Mouse (Mus musculus) MEL (cell line): ENCODE results near the gene Rp2. TPM values are rescaled to one million over a fixed set of nuclear protein-coding genes. Genes with fewer than 3 reads are reported as not detected.

Experiments used
- DNase-seq: peaks from one replicate; pipeline ENCODE4 v3.0.0; 2011; ENCODE audit warnings: low read depth, low spot score
- H3K27ac ChIP-seq: 2 replicates; pipeline ENCODE4 v1.5.1; 2012; ENCODE audit warnings: low read depth, mild to moderate bottlenecking, control low read depth, low read length, moderate library complexity; ENCODE audit not compliant: control insufficient read depth
- H3K27me3 ChIP-seq, 2 experiments: fragments of 150-350 bp in 1 of 2; sonication (generic) in 1 of 2; 2 replicates each; pipeline ENCODE4 v1.6.1; 2012; ENCODE audit warnings: low read length in 2 of 2, mild to moderate bottlenecking in 2 of 2, improper control_type of control experiment in 1 of 2, moderate library complexity in 1 of 2; ENCODE audit not compliant: insufficient read depth in 2 of 2, control insufficient read depth in 1 of 2
- H3K36me3 ChIP-seq, 2 experiments: 2 replicates each; pipeline ENCODE4 v1.6.1; 2012 to 2014; ENCODE audit warnings: low read length in 2 of 2, improper control_type of control experiment in 1 of 2, inconsistent platforms in 1 of 2, mild to moderate bottlenecking in 1 of 2; ENCODE audit not compliant: insufficient read depth in 2 of 2, control insufficient read depth in 1 of 2
- H3K4me1 ChIP-seq, 2 experiments: fragments of 150-350 bp in 1 of 2; sonication (generic) in 1 of 2; 2 replicates each; pipeline ENCODE4 v1.6.1; 2012; ENCODE audit warnings: low read length in 2 of 2, improper control_type of control experiment in 1 of 2, mild to moderate bottlenecking in 1 of 2; ENCODE audit not compliant: insufficient read depth in 2 of 2, control insufficient read depth in 1 of 2
- H3K4me3 ChIP-seq, 2 experiments: fragments of 150-350 bp in 1 of 2; sonication (generic) in 1 of 2; 2 replicates each; pipeline ENCODE4 v1.5.1; 2012; ENCODE audit warnings: low read depth in 2 of 2, low read length in 2 of 2, mild to moderate bottlenecking in 2 of 2, moderate library complexity in 2 of 2, control low read depth in 1 of 2, improper control_type of control experiment in 1 of 2; ENCODE audit not compliant: control insufficient read depth in 1 of 2, insufficient read depth in 1 of 2
- H3K79me2 ChIP-seq: 2 replicates; pipeline ENCODE4 v1.6.1; 2012; ENCODE audit warnings: mild to moderate bottlenecking, low read length, moderate library complexity; ENCODE audit not compliant: control insufficient read depth, poor library complexity, insufficient read depth
- H3K9ac ChIP-seq: 2 replicates; pipeline ENCODE4 v1.6.1; 2012; ENCODE audit warnings: low read depth, mild to moderate bottlenecking, control low read depth, low read length, moderate library complexity; ENCODE audit not compliant: control insufficient read depth, poor library complexity, severe bottlenecking
- H3K9me3 ChIP-seq: fragments of 150-350 bp; sonication (generic); replicated peaks from 2 replicates; pipeline ENCODE4 v1.6.1; 2012; ENCODE audit warnings: mild to moderate bottlenecking, low read length, improper control_type of control experiment, moderate library complexity; ENCODE audit not compliant: insufficient read depth
- CTCF ChIP-seq, 3 experiments: IDR thresholded peaks in 2 of 3; conservative IDR thresholded peaks in 1 of 3; 2 replicates each; pipeline ENCODE4 v1.5.1; 2011 to 2012; ENCODE audit warnings: low read length in 3 of 3, low read depth in 2 of 3, mild to moderate bottlenecking in 2 of 3, improper control_type of control experiment in 1 of 3, inconsistent platforms in 1 of 3, mixed read lengths in 1 of 3, moderate library complexity in 1 of 3; ENCODE audit not compliant: control insufficient read depth in 1 of 3, insufficient read depth in 1 of 3, poor library complexity in 1 of 3, severe bottlenecking in 1 of 3
- GABPA ChIP-seq: IDR thresholded peaks from 2 replicates; pipeline ENCODE4 v1.6.1; 2012; ENCODE audit warnings: low read depth, mild to moderate bottlenecking, inconsistent platforms, low read length, improper control_type of control experiment, moderate library complexity
- GATA1 ChIP-seq: IDR thresholded peaks from 2 replicates; pipeline ENCODE4 v1.6.1; 2011; ENCODE audit warnings: low read depth, low read length, improper control_type of control experiment
- JUND ChIP-seq: IDR thresholded peaks from 2 replicates; pipeline ENCODE4 v1.6.1; 2011; ENCODE audit warnings: low read depth, mild to moderate bottlenecking, improper control_type of control experiment, low read length
- NELFE ChIP-seq: IDR thresholded peaks from 2 replicates; pipeline ENCODE4 v1.6.1; 2011; ENCODE audit warnings: low read depth, low read length, improper control_type of control experiment
- RAD21 ChIP-seq: IDR thresholded peaks from 2 replicates; pipeline ENCODE4 v1.6.1; 2011; ENCODE audit warnings: mild to moderate bottlenecking, low read depth, low read length, improper control_type of control experiment
- SIN3A ChIP-seq: IDR thresholded peaks from 2 replicates; pipeline ENCODE4 v1.6.1; 2012; ENCODE audit warnings: low read length, improper control_type of control experiment, inconsistent platforms
- SMC3 ChIP-seq: IDR thresholded peaks from 2 replicates; pipeline ENCODE4 v1.6.1; 2011; ENCODE audit warnings: low read depth, low read length, improper control_type of control experiment
- TAL1 ChIP-seq: IDR thresholded peaks from 2 replicates; pipeline ENCODE4 v1.6.1; 2012; ENCODE audit warnings: mild to moderate bottlenecking, inconsistent platforms, low read length, moderate library complexity, mixed read lengths
- ZC3H11A ChIP-seq: IDR thresholded peaks from 2 replicates; pipeline ENCODE4 v1.6.1; 2012; ENCODE audit warnings: low read depth, mild to moderate bottlenecking, inconsistent platforms, low read length, improper control_type of control experiment
- polyA plus RNA-seq, 2 experiments: library from polyadenylated mRNA; stranded (reverse) in 1 of 2; unstranded in 1 of 2; fragments of >175 nt in 1 of 2; fragments of >200 nt in 1 of 2; gene quantifications; 2 replicates each; pipeline versions ENCODE4 v1.2.1 to v1.2.4; 2012; ENCODE audit warnings: low replicate concordance in 2 of 2, low read depth in 1 of 2; ENCODE audit not compliant: insufficient read length in 2 of 2, insufficient read depth in 1 of 2, missing spikeins in 1 of 2
- total RNA-seq: library from RNA; depleted of rRNA; stranded (reverse); fragments of 300-350 nt; gene quantifications from 2 replicates; pipeline ENCODE4 v1.2.3, GENCODE M21; 2012

The Rp2 gene
- total and polyA plus RNA-seq, 3 experiments = 10.0 to 16.8 TPM; not detected in 1

DNA sequence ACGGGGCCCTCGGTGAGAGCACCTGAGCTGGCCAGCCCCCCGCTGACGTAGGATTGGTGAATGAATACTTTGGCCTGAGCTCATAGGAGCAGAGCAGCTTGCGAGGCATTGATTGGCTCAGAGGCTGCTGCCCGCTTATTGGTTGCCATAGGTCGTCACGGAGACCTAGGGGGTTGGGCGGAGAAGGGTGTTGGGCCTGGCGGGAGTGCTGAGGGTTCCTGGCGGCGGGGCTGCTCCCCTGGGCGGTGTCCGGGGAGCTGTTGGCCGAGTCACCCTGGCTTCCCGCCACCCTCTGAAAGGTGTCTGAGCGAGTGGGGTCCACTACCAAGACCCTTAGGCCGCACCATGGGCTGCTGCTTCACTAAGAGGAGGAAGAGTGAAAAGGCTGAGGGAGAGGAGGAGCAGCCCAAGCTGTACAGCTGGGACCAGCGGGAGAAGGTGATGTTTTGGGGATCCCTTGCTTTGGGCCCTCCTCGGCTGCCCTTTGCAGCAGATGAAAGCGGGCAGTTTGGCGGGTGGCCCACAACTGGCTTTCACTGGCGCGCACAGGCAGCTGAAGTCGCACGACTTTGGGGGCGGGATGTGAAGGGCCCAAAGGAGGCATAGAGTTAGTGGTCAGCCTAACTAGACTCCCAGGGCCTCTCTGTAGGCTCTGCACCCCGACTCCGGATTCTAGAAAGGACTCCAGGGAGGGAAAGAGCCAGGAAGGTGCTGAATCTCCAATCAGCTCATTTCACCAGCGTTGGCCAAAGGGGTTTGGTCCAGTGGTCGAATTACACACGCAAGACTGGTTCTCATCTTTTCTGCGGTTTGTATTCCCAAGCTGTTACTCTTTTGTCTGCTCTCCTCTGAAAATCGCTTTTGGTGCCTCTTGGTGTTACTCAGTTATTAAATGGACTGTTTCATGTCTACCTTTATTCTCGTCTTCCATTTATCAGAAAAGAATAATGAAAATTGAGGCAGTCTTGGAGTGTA is at the start of gene Rp2 (continued):
- TF ChIP-seq SIN3A (peak; percentile 48; the same call in 1 of the 2 replicates), GATA1 (no peak), RAD21 (no peak), GABPA (no peak)

DNA sequence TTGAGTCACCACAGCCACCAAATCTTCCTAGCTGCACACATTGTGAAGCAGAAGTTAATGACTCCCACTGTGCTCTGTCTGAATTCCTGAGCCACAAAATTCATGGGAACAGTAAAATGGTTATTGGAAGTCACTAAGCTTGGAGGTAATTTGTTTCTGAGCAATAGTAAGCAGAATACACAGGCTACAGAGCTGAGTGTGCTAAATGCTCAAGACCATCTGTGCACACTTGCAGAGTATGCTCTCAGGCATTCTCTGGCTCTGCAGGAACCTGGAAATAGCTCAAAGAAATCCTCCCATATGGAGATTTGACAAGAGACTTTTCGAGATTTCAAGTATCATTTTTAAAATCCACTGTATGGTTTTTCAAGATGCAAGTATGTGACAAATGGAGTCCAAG is 31.5 kb upstream of the Rp2 start:
- Histone ChIP-seq H3K79me2 (no peaks in the 10 kb centered on the region), H3K4me1 (no peaks in the 10 kb centered on the region), H3K9ac (no peak overlapping the region), H3K9me3 (no peaks in the 10 kb centered on the region), H3K27ac (no peak overlapping the region), H3K36me3 (no peaks in the 10 kb centered on the region; a peak in 1 of 4 replicates), H3K27me3 (no peaks in the 10 kb centered on the region; a peak in 1 of 4 replicates), H3K4me3 (no peak overlapping the region)
- no peak for TF ChIP-seq JUND
- TF ChIP-seq NELFE = no peak
- TF ChIP-seq TAL1 = no peak
- TF ChIP-seq CTCF (IDR thresholded peaks at IDR 0.05 in 2 of 3, conservative IDR thresholded peaks at IDR 0.05 in 1 of 3; ENCODE audit: control insufficient read depth in 1 of 3, insufficient read depth in 1 of 3, low read depth in 2 of 3, low read length in 3 of 3, poor library complexity in 1 of 3, severe bottlenecking in 1 of 3) = no peak
- TF ChIP-seq GATA1 = no peak
- DNase-seq = no peak

DNA sequence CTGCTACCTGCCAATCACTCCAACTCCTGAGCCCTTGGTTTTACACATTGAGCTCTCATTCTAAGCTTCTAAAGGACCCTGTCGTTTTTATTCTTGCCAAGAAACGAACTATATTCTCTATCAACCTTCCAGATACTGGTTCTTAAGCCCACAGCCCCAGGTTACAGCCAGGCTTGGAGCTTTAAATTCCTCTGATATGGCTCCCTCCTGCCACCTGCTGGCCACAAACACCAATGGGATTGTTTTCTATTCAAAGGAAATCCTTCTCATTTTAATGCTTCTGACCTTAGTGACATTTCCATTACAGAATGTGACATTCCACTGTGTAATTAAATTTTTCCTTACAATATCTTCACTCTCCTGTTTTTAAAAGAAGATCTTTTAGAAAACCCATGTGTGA is 28.6 kb upstream of the Rp2 start:
- H3K9ac ChIP-seq = no peak overlapping the region
- no peak overlapping the region for H3K4me3 ChIP-seq
- no peaks in the 10 kb centered on the region; a peak in 1 of 4 replicates for H3K27me3 ChIP-seq
- H3K79me2 ChIP-seq = no peaks in the 10 kb centered on the region
- TF ChIP-seq RAD21 = peak; percentile 95
- TF ChIP-seq ZC3H11A = peak; percentile 90
- TF ChIP-seq CTCF (IDR thresholded peaks at IDR 0.05 in 2 of 3, conservative IDR thresholded peaks at IDR 0.05 in 1 of 3; ENCODE audit: control insufficient read depth in 1 of 3, insufficient read depth in 1 of 3, low read depth in 2 of 3, low read length in 3 of 3, poor library complexity in 1 of 3, severe bottlenecking in 1 of 3) = peak; percentile 59 to 91 (median 69)
- peak; percentile 96 for TF ChIP-seq SMC3
- no peak for TF ChIP-seq JUND
- DNase-seq = peak; percentile 63
- H3K36me3 ChIP-seq = no peaks in the 10 kb centered on the region; a peak in 1 of 4 replicates
- H3K4me1 ChIP-seq = no peaks in the 10 kb centered on the region
- no peaks in the 10 kb centered on the region for H3K9me3 ChIP-seq
- no peak overlapping the region for H3K27ac ChIP-seq
